Mouse (Mus musculus) embryonic facial prominence, embryonic 15.5 days (tissue): ENCODE measurements around the gene Gm15140. TPM values are rescaled to one million over a fixed set of nuclear protein-coding genes. Genes with fewer than 3 reads are reported as not detected.
"Not testable (repeated sequence)": the region's sequence is repeated elsewhere in the genome, so short reads cannot be mapped to it uniquely, and the experiment has no call there.

Experiments used
- ATAC-seq: fragments of 200-750 bp; cut with Nextera tagmentation; 2 replicates; pipeline ENCODE4 v1.8.0; 2017; ENCODE audit warnings: low read depth, moderate TSS enrichment; ENCODE audit not compliant: insufficient number of reproducible peaks, low FRiP score, low TSS enrichment
- H3K27ac ChIP-seq: fragments of 300-500 bp; sonication (generic); replicated peaks from 2 replicates; pipeline ENCODE4 v1.5.1; 2015; ENCODE audit warnings: mild to moderate bottlenecking, inconsistent platforms
- H3K27me3 ChIP-seq: fragments of 300-500 bp; sonication (generic); 2 replicates; pipeline ENCODE4 v1.6.1; 2015; ENCODE audit warnings: inconsistent platforms
- H3K36me3 ChIP-seq: fragments of 300-500 bp; sonication (generic); 2 replicates; pipeline ENCODE4 v1.6.1; 2015; ENCODE audit warnings: mild to moderate bottlenecking, inconsistent platforms
- H3K4me1 ChIP-seq: fragments of 300-500 bp; sonication (generic); 2 replicates; pipeline ENCODE4 v1.6.1; 2015; ENCODE audit warnings: inconsistent platforms
- H3K4me2 ChIP-seq: fragments of 300-500 bp; sonication (generic); replicated peaks from 2 replicates; pipeline ENCODE4 v1.6.1; 2015; ENCODE audit warnings: mild to moderate bottlenecking, inconsistent platforms
- H3K4me3 ChIP-seq: fragments of 300-500 bp; sonication (generic); replicated peaks from 2 replicates; pipeline ENCODE4 v1.5.1; 2015; ENCODE audit warnings: mild to moderate bottlenecking, inconsistent platforms
- H3K9ac ChIP-seq: fragments of 300-500 bp; sonication (generic); 2 replicates; pipeline ENCODE4 v1.6.1; 2015; ENCODE audit warnings: inconsistent platforms
- H3K9me3 ChIP-seq: fragments of 300-500 bp; sonication (generic); replicated peaks from 2 replicates; pipeline ENCODE4 v1.6.1; 2016; ENCODE audit warnings: inconsistent platforms
- WGBS: fragments of 180-500 bp; shearing (Covaris S2); methylation state at CpG from one replicate; pipeline ENCODE4 v1.1.7; 2015; 5-methylcytosine and 5-hydroxymethylcytosine counted together
- polyA plus RNA-seq: library from polyadenylated mRNA; unstranded; fragments of >200 nt; fragmentation: Nextera tagmentation; extraction: Ambion mirVana; gene quantifications from 2 replicates; pipeline ENCODE4 v1.2.1, GENCODE M21; 2015

Gm15140 gene
- not detected in 2 replicates for polyA plus RNA-seq

DNA sequence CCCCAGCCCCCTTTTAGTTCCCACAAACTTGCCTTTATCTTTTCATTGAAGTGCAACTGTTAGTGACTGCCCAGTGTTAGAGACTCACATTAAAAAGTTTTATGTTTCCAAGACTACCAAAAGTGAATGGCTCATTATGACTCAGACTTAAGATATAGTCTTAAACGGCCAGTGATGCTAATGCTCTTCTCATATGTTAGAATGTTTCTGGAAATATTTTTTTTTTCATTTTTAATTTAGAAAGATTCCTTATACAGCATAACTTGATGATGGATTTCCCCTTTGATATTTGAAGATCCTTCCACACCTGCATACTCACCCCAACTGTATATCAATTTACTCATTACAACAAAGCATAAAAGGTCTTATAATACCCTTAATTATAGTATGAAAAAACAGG is at the start of gene Gm15140:
Gene Gm15140, minus strand, starts transcription at position 101 of the 400 bp plus-strand sequence.
- H3K9ac ChIP-seq, H3K36me3 ChIP-seq, H3K4me1 ChIP-seq, H3K27me3 ChIP-seq, H3K4me2 ChIP-seq, H3K9me3 ChIP-seq, H3K27ac ChIP-seq, ATAC-seq, H3K4me3 ChIP-seq: not testable (repeated sequence)
- 72% methylated on average over 1 of the region's 1 CpGs for WGBS

Other genes starting within 250 kb of the Gm15140 start
- not detected in 2 replicates for gene Samt1, start 108.0 kb downstream of the Gm15140 start, polyA plus RNA-seq
- gene 4921511M17Rik, start 86.9 kb downstream of the Gm15140 start, polyA plus RNA-seq = not detected in 2 replicates
- gene Gm10057, start 65.6 kb downstream of the Gm15140 start, polyA plus RNA-seq = not detected in 2 replicates
- gene 4930524N10Rik, start 222.7 kb upstream of the Gm15140 start, polyA plus RNA-seq = not detected in 2 replicates